Mouse (Mus musculus): Measurements from ENCODE around the gene Ubac2. TPM values are rescaled to one million over a fixed set of nuclear protein-coding genes. Genes with fewer than 3 reads are reported as not detected.

Gene Ubac2
- total RNA-seq, 4 experiments from 2014 or later, result 32.5 to 38.1 (median 34.9) TPM

DNA sequence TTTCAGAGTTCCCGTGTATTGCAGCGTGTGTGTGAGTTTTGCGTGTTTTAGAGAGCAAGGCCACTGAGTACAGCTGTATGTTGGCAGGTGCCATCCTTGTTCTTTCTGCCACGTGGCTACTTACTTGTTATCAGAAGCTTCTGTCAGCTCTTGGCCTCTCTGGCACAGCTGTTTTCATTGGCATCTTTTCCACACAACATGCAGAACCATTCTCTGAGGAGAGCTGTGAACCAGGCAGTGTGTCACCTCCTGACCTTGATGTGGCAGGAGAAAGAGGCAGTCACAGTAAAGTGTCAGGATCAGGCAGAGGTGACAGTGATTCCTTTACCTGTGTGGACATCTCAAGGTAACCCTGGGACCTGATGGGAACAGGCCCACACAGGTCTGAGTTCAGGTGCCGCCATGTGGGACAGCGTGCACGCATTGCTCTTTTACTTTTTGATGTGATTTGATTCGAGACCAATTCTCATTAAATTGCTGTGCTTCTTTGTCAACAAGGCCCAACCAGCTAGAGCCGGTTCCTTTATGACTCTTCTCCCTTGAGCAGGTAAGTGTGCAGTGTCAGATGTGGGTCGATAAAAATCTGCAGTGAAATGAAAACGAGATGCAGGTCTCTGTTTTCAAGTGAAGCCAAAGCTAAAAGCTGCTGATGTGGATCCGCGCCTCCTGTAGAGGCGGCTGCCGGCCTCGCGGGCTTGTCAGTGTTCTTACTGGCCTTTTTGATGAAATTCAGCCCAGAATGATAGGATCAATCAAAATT, 122.1 kb downstream of the Ubac2 start:
- no peak for DNase-seq (ENCODE audit: low spot score in 2 of 2)

- no peak for DNase-seq (ENCODE audit: low spot score in 2 of 2)
Measured at GRCm38 (mm10) chr14:122002224-122002623, 123.8 kb downstream of the Ubac2 start.

GRCm38 (mm10) chr14:122003812-122004211, 125.4 kb downstream of the Ubac2 start:
- DNase-seq (ENCODE audit: low spot score in 2 of 2), result no peak

GRCm38 (mm10) chr14:122008261-122008660, 129.8 kb downstream of the Ubac2 start:
- no peak for DNase-seq (ENCODE audit: low spot score in 2 of 2)

- DNase-seq (ENCODE audit: low spot score in 2 of 2), result no peak
Measured at GRCm38 (mm10) chr14:122009502-122009901, 131.1 kb downstream of the Ubac2 start.

GRCm38 (mm10) chr14:122010301-122010700, 131.9 kb downstream of the Ubac2 start:
- DNase-seq (ENCODE audit: low spot score in 2 of 2), result no peak

GRCm38 (mm10) chr14:122011768-122012167, 133.3 kb downstream of the Ubac2 start:
- DNase-seq (ENCODE audit: low spot score in 2 of 2), result no peak

GRCm38 (mm10) chr14:122012193-122012592, 133.8 kb downstream of the Ubac2 start:
- no peak for DNase-seq (ENCODE audit: low spot score in 2 of 2)

DNA sequence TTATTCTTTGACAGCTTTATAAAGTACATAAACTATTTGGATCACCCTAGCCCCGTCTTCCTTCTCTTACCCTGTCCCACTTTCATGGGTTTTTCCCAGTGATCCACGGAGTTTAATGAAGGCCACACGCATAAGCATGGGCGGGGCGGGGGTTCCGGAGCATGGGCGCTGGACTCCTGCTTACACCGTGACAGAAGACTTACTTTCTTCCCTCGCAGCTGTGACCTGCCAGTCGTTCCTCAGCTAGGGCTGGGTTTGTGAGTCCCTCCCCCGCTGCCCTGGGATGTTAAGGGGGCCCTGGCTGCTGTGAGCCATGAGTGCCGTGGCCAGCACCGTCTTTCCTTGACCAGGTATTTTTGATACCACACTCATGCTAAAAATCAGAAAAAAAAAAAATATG, 134.4 kb downstream of the Ubac2 start:
- no peak for DNase-seq (ENCODE audit: low spot score in 2 of 2)

DNA sequence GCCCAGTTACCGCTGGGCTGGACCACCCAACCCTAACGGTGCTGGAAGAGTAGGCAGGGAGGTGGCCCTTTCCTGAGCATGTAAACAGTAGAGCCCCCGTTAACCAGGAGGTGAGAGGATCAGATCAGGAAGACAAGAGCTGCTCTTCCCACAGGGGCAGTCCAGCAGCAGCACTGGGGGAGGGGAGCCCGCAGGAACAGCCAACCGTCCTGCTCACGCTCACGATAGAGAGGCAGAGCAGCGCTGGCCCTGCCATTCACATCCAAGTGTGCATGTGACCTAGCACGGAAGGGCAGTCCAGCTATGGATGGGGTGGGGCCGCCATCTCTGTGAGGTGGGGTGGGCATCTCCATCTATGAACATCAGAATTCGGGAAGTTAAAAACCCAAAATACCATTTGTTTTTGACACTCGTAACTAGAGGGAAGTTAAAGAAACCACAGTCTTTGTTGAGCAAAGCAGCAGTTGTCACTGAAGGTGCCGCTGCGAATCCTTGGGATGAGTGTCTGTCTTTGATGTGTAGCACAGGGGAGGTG, 135.1 kb downstream of the Ubac2 start:
- DNase-seq (ENCODE audit: low spot score in 2 of 2), result no peak

- DNase-seq (ENCODE audit: low spot score in 2 of 2), result no peak
Measured at GRCm38 (mm10) chr14:122017958-122018357, 139.5 kb downstream of the Ubac2 start.

GRCm38 (mm10) chr14:122019389-122019788, 141.0 kb downstream of the Ubac2 start:
- no peak for DNase-seq (ENCODE audit: low spot score in 2 of 2)

- DNase-seq (ENCODE audit: low spot score in 2 of 2), result no peak
Measured at GRCm38 (mm10) chr14:122020567-122020966, 142.1 kb downstream of the Ubac2 start.

DNA sequence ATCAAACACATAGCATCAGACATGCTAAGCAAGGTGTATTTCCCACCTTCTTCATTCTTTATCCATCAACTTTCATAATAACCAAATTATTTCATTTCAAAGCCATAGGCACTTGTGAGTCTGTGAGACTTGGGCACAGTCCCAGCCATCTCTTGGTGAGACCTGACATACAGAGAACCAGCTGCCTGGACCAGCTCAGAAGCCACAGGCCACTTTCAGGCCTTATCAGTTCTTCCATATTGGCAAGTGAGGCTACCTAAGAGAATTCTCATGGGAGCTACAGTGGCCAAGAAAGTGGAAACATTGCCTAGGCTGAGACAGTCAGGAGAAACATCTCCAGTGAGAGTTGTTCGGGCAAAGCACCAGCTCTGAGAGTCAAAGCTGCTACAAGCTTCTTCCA, 144.6 kb downstream of the Ubac2 start:
- DNase-seq (ENCODE audit: low spot score in 2 of 2), result no peak

DNA sequence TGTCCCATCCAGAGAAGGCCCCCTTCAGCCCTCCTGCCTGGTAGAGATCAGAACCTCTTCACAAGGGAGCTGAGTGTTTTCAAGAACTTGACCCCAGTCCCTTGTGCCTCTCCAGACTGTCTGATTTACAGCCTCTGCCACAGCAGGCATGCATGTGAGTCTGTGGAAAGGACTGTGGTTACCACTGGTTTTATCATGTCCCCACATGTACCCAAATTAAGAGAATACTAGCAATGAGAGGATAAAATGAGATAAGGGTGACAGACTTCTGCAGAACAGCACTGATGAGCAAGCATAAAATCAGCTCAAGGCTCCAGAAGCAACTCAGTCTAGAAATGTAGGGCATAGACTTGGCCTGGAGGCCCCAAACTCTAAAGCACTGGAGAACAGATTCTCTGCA, 145.5 kb downstream of the Ubac2 start:
- DNase-seq (ENCODE audit: low spot score in 2 of 2), result no peak

- DNase-seq (ENCODE audit: low spot score in 2 of 2), result no peak
Measured at GRCm38 (mm10) chr14:122028926-122029745, 150.7 kb downstream of the Ubac2 start.

- DNase-seq (ENCODE audit: low spot score in 2 of 2), result no peak
Measured at GRCm38 (mm10) chr14:122029851-122030250, 151.4 kb downstream of the Ubac2 start.

GRCm38 (mm10) chr14:122032045-122032444, 153.6 kb downstream of the Ubac2 start:
- no peak for DNase-seq (ENCODE audit: low spot score in 2 of 2)

DNA sequence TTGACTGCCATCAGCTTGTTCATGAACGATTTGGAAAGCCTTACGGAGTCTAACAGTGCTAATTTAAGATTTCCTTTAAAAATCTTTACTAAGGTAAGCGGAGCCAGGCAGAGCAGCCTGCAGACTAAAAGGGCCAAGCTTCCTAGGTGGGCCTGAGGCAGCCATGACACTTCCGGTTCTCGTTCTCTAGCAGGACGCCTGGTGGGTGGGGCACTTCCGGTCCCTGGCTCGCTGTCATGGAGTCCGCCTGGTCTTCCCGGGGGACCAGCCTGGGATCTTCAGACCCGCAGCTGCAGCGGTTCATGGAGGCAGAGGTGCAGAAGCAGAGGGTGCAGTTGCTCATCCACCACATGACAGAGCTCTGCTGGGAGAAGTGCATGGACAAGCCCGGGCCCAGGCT, 156.0 kb downstream of the Ubac2 start, which contains the start of gene Timm8a2:
Gene Timm8a2 (plus strand): TSS at position 224 of the 400 bp plus-strand sequence.
- DNase-seq (ENCODE audit: low spot score in 2 of 2), result no peak

- DNase-seq (ENCODE audit: low spot score in 2 of 2), result no peak
Measured at GRCm38 (mm10) chr14:122035181-122035580, 156.8 kb downstream of the Ubac2 start.

- no peak for DNase-seq (ENCODE audit: low spot score in 2 of 2)
Measured at GRCm38 (mm10) chr14:122035860-122036259, 157.4 kb downstream of the Ubac2 start.
